Mouse (Mus musculus) kidney, postnatal 0 days (tissue): ENCODE data around the gene Elobl. TPM values are rescaled to one million over a fixed set of nuclear protein-coding genes. Genes with fewer than 3 reads are reported as not detected.

Source experiments
- ATAC-seq: fragments of 200-750 bp; cut with Nextera tagmentation; replicated peaks from 2 replicates; pipeline ENCODE4 v1.8.0; 2017; ENCODE audit warnings: low read depth, moderate number of reproducible peaks, moderate TSS enrichment, moderate library complexity; ENCODE audit not compliant: low FRiP score
- DNase-seq: peaks from one replicate; pipeline ENCODE4 v3.0.0-alpha.2; 2016; ENCODE audit warnings: low spot score
- H3K27ac ChIP-seq: fragments of 300-500 bp; sonication (generic); 2 replicates; pipeline ENCODE4 v1.5.1; 2014; ENCODE audit warnings: mild to moderate bottlenecking
- H3K27me3 ChIP-seq: fragments of 300-500 bp; sonication (generic); 2 replicates; pipeline ENCODE4 v1.6.1; 2014; ENCODE audit warnings: low read length, mixed read lengths; ENCODE audit not compliant: insufficient read depth
- H3K36me3 ChIP-seq: fragments of 300-500 bp; sonication (generic); 2 replicates; pipeline ENCODE4 v1.6.1; 2014; ENCODE audit warnings: low read length, mixed read lengths; ENCODE audit not compliant: insufficient read depth
- H3K4me1 ChIP-seq: fragments of 300-500 bp; sonication (generic); replicated peaks from 2 replicates; pipeline ENCODE4 v1.6.1; 2014; ENCODE audit warnings: antibody characterized with exemption, low read length, mixed read lengths; ENCODE audit not compliant: insufficient read depth
- H3K4me2 ChIP-seq: fragments of 300-500 bp; sonication (generic); 2 replicates; pipeline ENCODE4 v1.6.1; 2014; ENCODE audit warnings: mild to moderate bottlenecking, low read length, moderate library complexity, mixed read lengths
- H3K4me3 ChIP-seq: fragments of 300-500 bp; sonication (generic); replicated peaks from 2 replicates; pipeline ENCODE4 v1.5.1; 2014; ENCODE audit warnings: low read depth, low read length
- H3K9ac ChIP-seq: fragments of 300-500 bp; sonication (generic); 2 replicates; pipeline ENCODE4 v1.6.1; 2014; ENCODE audit warnings: low read depth, low read length
- H3K9me3 ChIP-seq: fragments of 300-500 bp; sonication (generic); replicated peaks from 2 replicates; pipeline ENCODE4 v1.6.1; 2016; ENCODE audit warnings: low read length, inconsistent platforms, mixed read lengths
- CTCF ChIP-seq: IDR thresholded peaks from 2 replicates; pipeline ENCODE4 v1.5.1; 2016; ENCODE audit warnings: antibody characterized with exemption, low read depth, mild to moderate bottlenecking, moderate library complexity
- WGBS: fragments of 180-500 bp; shearing (Covaris S2); extraction: QIAGEN DNeasy Blood & Tissue Kit; methylation state at CpG from one replicate; pipeline ENCODE4 v1.1.7; 2014; 5-methylcytosine and 5-hydroxymethylcytosine counted together
- polyA plus RNA-seq: library from polyadenylated mRNA; unstranded; fragments of >200 nt; fragmentation: Nextera tagmentation; extraction: Ambion mirVana; gene quantifications from 2 replicates; pipeline ENCODE4 v1.2.1, GENCODE M21; 2015

Gene Elobl
- polyA plus RNA-seq, 1 experiment from 2014 or later, result not detected

GRCm38 (mm10) chr11:88994492-88994891 lies 27.8 kb upstream of the Elobl start:
- Histone ChIP-seq H3K4me1 (no peaks in the 10 kb centered on the region), H3K9ac (no peak overlapping the region), H3K27ac (no peak overlapping the region), H3K27me3 (no peaks in the 10 kb centered on the region), H3K4me3 (no peak overlapping the region), H3K4me2 (no peak overlapping the region), H3K36me3 (0 out of 2 replicates have a peak, but pooled peaks cover 6% of the 10 kb centered on the region), H3K9me3 (no peaks in the 10 kb centered on the region)
- DNase-seq, result no peak
- no peak for TF ChIP-seq CTCF
- 86% methylated on average over 7 of the region's 7 CpGs for WGBS
- no peak for ATAC-seq

- Histone ChIP-seq H3K27ac (no peak overlapping the region), H3K4me2 (no peak overlapping the region), H3K4me3 (no peak overlapping the region), H3K9me3 (no peaks in the 10 kb centered on the region), H3K27me3 (no peaks in the 10 kb centered on the region), H3K4me1 (no peaks in the 10 kb centered on the region), H3K9ac (no peak overlapping the region), H3K36me3 (0 out of 2 replicates have a peak, but pooled peaks cover 6% of the 10 kb centered on the region)
- no peak for ATAC-seq
- peak; percentile 81 for DNase-seq
- WGBS, result 18% methylated on average over 5 of the region's 5 CpGs
- TF ChIP-seq CTCF, result peak; percentile 75
These were observed 26.9 kb upstream of the Elobl start for GRCm38 (mm10) chr11:88993625-88994024.

- ATAC-seq (no peak), DNase-seq (no peak)
- Histone ChIP-seq H3K36me3 (peaks cover 8% of the 10 kb centered on the region; the same call in 1 of the 2 replicates), H3K4me3 (no peak overlapping the region), H3K9ac (no peak overlapping the region), H3K27ac (no peak overlapping the region), H3K27me3 (no peaks in the 10 kb centered on the region), H3K4me2 (no peak overlapping the region), H3K9me3 (no peaks in the 10 kb centered on the region), H3K4me1 (no peaks in the 10 kb centered on the region)
- WGBS, result 60% methylated on average over 7 of the region's 7 CpGs
- no peak for TF ChIP-seq CTCF
These were observed 26.5 kb upstream of the Elobl start for GRCm38 (mm10) chr11:88993186-88993585.

GRCm38 (mm10) chr11:88989530-88989929 lies 22.8 kb upstream of the Elobl start:
- Histone ChIP-seq H3K4me1 (no peaks in the 10 kb centered on the region), H3K27me3 (no peaks in the 10 kb centered on the region), H3K4me3 (no peak overlapping the region), H3K36me3 (peaks cover 20% of the 10 kb centered on the region), H3K9ac (no peak overlapping the region), H3K27ac (no peak overlapping the region), H3K9me3 (no peaks in the 10 kb centered on the region), H3K4me2 (no peak overlapping the region)
- WGBS, result 72% methylated on average over 5 of the region's 5 CpGs
- peak; percentile 69 for TF ChIP-seq CTCF
- 0 out of 2 replicates have a peak, but pooled peaks have one; percentile 43 for ATAC-seq
- DNase-seq, result peak; percentile 74

GRCm38 (mm10) chr11:88988956-88989355 lies 22.2 kb upstream of the Elobl start:
- no peak for TF ChIP-seq CTCF
- ATAC-seq, result no peak
- 74% methylated on average over 5 of the region's 5 CpGs for WGBS
- Histone ChIP-seq H3K36me3 (peaks cover 24% of the 10 kb centered on the region), H3K4me2 (no peak overlapping the region), H3K9ac (no peak overlapping the region), H3K4me1 (no peaks in the 10 kb centered on the region), H3K9me3 (no peaks in the 10 kb centered on the region), H3K27ac (no peak overlapping the region), H3K27me3 (no peaks in the 10 kb centered on the region), H3K4me3 (no peak overlapping the region)
- no peak for DNase-seq

- Histone ChIP-seq H3K9me3 (no peaks in the 10 kb centered on the region), H3K4me3 (no peak overlapping the region), H3K27me3 (no peaks in the 10 kb centered on the region), H3K27ac (no peak overlapping the region), H3K9ac (no peak overlapping the region), H3K36me3 (peaks cover 30% of the 10 kb centered on the region), H3K4me2 (no peak overlapping the region), H3K4me1 (no peaks in the 10 kb centered on the region)
- ATAC-seq (no peak), DNase-seq (no peak)
- TF ChIP-seq CTCF, result no peak; the same call in 1 of the 2 replicates
- WGBS, result 90% methylated on average over 10 of the region's 10 CpGs
These were observed 19.9 kb upstream of the Elobl start for GRCm38 (mm10) chr11:88986616-88987015.

GRCm38 (mm10) chr11:88981337-88981736 lies 14.6 kb upstream of the Elobl start:
- H3K9me3 ChIP-seq, result no peaks in the 10 kb centered on the region
- WGBS, result 92% methylated on average over 8 of the region's 8 CpGs
- no peak overlapping the region for H3K4me2 ChIP-seq
- peaks cover 18% of the 10 kb centered on the region; the same call in 1 of the 2 replicates for H3K36me3 ChIP-seq
- no peak for ATAC-seq
- H3K9ac ChIP-seq, result no peak overlapping the region
- no peaks in the 10 kb centered on the region for H3K4me1 ChIP-seq
- H3K4me3 ChIP-seq, result no peak overlapping the region
- TF ChIP-seq CTCF, result no peak
- no peak overlapping the region for H3K27ac ChIP-seq
- no peaks in the 10 kb centered on the region for H3K27me3 ChIP-seq
- no peak for DNase-seq
